Mouse (Mus musculus) heart, postnatal 10 days (tissue): ENCODE results near the gene Ormdl2. TPM values are rescaled to one million over a fixed set of nuclear protein-coding genes. Genes with fewer than 3 reads are reported as not detected.
"Not testable (repeated sequence)": the region's sequence is repeated elsewhere in the genome, so short reads cannot be mapped to it uniquely, and the experiment has no call there.

Source experiments
- DNase-seq, 2 experiments: peaks; one replicate each; pipeline ENCODE4 v3.0.0; 2021
- intact Hi-C: fragments of 180-260 bp; cut with DNase I; formaldehyde crosslinking; loops from one replicate; pipeline ENCODE4 v1.15.1; 2025
- total RNA-seq, 2 experiments: library from RNA; stranded (reverse); gene quantifications; 2 replicates each; pipeline ENCODE4 v1.2.3; 2021

Gene Ormdl2
- total RNA-seq, result 1 to 10 TPM; 6.5 to 9.8 TPM

- intact Hi-C loops, result no loop called here
- DNase-seq, result peak; percentile 99 to 100
Measured at GRCm38 (mm10) chr10:128821358-128822056, at the start of gene Ormdl2. TSS of gene Ormdl2 (minus strand) at chr10:128821645.

- DNase-seq, result no peak
- intact Hi-C loops, result no loop called here
Measured at GRCm38 (mm10) chr10:128870341-128870740, 48.9 kb upstream of the Ormdl2 start.

GRCm38 (mm10) chr10:128866518-128866917, 45.1 kb upstream of the Ormdl2 start:
- intact Hi-C loops, result no loop called here
- DNase-seq, result no peak

GRCm38 (mm10) chr10:128866042-128866441, 44.6 kb upstream of the Ormdl2 start:
- DNase-seq, result no peak

GRCm38 (mm10) chr10:128861176-128861575, 39.7 kb upstream of the Ormdl2 start:
- no peak for DNase-seq
- intact Hi-C loops, result no loop called here

More at GRCm38 (mm10) chr10:128866042-128866441, 44.6 kb upstream of the Ormdl2 start:
- intact Hi-C loops, result no loop called here

- DNase-seq, result no peak
- intact Hi-C loops, result no loop called here
Measured at GRCm38 (mm10) chr10:128850339-128850738, 28.9 kb upstream of the Ormdl2 start.

GRCm38 (mm10) chr10:128848426-128848825, 27.0 kb upstream of the Ormdl2 start:
- no peak for DNase-seq
- intact Hi-C loops, result no loop called here

- intact Hi-C loops, result no loop called here
- no peak for DNase-seq
Measured at GRCm38 (mm10) chr10:128846664-128847063, 25.2 kb upstream of the Ormdl2 start.

GRCm38 (mm10) chr10:128845516-128845915, 24.1 kb upstream of the Ormdl2 start:
- peak; percentile 22 to 36 for DNase-seq
- intact Hi-C loops, result loop anchor here (1.0 to 2.0 kb wide), 2 partner anchors 50 to 131 kb away; no protein-coding TSS in a partner anchor

GRCm38 (mm10) chr10:128843260-128843659, 21.8 kb upstream of the Ormdl2 start:
- no peak for DNase-seq
- intact Hi-C loops, result no loop called here

GRCm38 (mm10) chr10:128840612-128841011, 19.2 kb upstream of the Ormdl2 start:
- intact Hi-C loops, result no loop called here
- DNase-seq, result no peak

- no peak for DNase-seq
- intact Hi-C loops, result no loop called here
Measured at GRCm38 (mm10) chr10:128839434-128839833, 18.0 kb upstream of the Ormdl2 start.

- intact Hi-C loops, result no loop called here
- no peak for DNase-seq
Measured at GRCm38 (mm10) chr10:128837400-128837799, 16.0 kb upstream of the Ormdl2 start.

GRCm38 (mm10) chr10:128823821-128824220, 2.4 kb upstream of the Ormdl2 start:
- intact Hi-C loops, result no loop called here
- DNase-seq, result no peak

GRCm38 (mm10) chr10:128823087-128823486, 1.6 kb upstream of the Ormdl2 start:
- DNase-seq, intact Hi-C loops: not testable (repeated sequence)

- no peak for DNase-seq
- intact Hi-C loops, result no loop called here
Measured at GRCm38 (mm10) chr10:128822135-128822534, 690 bp upstream of the Ormdl2 start.

GRCm38 (mm10) chr10:128820217-128820616, 1.2 kb downstream of the Ormdl2 start:
- intact Hi-C loops, result no loop called here
- DNase-seq, result no peak

- no peak for DNase-seq
- intact Hi-C loops, result no loop called here
Measured at GRCm38 (mm10) chr10:128817033-128817432, 4.4 kb downstream of the Ormdl2 start, which contains the start of gene Sarnp. TSS of gene Sarnp (plus strand) at chr10:128817333.

- intact Hi-C loops, result no loop called here
- no peak for DNase-seq
Measured at GRCm38 (mm10) chr10:128807018-128807417, 14.4 kb downstream of the Ormdl2 start.

- no peak for DNase-seq
- intact Hi-C loops, result no loop called here
Measured at GRCm38 (mm10) chr10:128806086-128806485, 15.4 kb downstream of the Ormdl2 start.

GRCm38 (mm10) chr10:128805092-128806000, 16.1 kb downstream of the Ormdl2 start:
- peak; percentile 97 to 98 for DNase-seq
- intact Hi-C loops, result loop anchor here (2.0 kb wide), 1 partner anchor 27 kb away; no protein-coding TSS in a partner anchor
